Mouse (Mus musculus): ENCODE measurements around the gene Pax1.

- TF ChIP-seq POLR2A (IDR thresholded peaks at IDR 0.05; ENCODE audit: extremely low read depth, insufficient read depth, low read length) (no peak), CTCF (IDR thresholded peaks at IDR 0.05; ENCODE audit: low read depth, low read length) (no peak)
These were observed 63.0 kb downstream of the Pax1 start for GRCm38 (mm10) chr2:147424582-147425255.

All from liver, adult 2 months (tissue).